Mouse (Mus musculus): ENCODE measurements around the gene Sema4d. TPM values are rescaled to one million over a fixed set of nuclear protein-coding genes. Genes with fewer than 3 reads are reported as not detected.
A peak's percentile ranks its signal among the peaks of the same experiment; 100 is the strongest.

Gene Sema4d
- total RNA-seq, 2 experiments from 2014 or later: 9.9 to 32.8 TPM

DNA sequence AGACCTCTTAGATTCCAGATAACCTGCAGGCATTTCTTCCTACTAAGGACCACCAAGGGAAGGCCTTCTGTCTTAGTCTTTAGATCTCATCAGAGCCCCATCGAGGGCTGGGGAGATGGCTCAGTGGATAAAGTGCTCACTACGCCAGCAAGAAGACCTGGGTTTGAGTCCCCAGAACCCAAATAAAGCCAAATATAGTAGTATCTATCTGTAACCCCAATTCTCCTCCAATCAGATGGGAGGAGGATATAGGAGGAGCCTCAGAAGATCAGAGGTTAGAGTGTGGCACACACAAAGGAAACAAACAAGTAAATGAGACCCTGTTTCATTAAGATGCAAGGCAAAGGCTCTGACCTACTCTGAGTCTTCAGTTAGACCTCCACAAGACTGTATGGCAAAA, 36.4 kb downstream of the Sema4d start:
- no peak for ATAC-seq (replicated peaks; ENCODE audit: poor library complexity, severe bottlenecking)

DNA sequence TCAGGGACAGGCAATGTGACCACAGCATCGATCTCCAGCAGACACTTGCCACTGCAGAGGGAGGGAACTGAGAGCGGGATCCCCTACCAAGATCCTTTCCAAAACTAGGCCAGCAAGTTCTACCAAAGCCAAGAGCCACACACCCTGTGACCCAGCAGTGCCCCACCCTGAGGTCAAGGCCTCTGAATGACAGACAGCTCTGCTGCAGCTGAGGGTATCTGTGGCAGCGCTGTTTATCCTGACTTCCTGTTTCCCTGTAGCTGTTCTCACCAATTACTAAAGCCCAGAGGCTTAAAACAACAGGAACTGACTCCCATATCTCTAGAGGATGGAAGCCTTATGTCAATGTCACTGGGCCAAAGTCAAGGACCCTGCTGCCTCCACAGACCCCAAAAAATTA, 37.0 kb downstream of the Sema4d start:
- ATAC-seq (replicated peaks; ENCODE audit: poor library complexity, severe bottlenecking): peak; percentile 91

DNA sequence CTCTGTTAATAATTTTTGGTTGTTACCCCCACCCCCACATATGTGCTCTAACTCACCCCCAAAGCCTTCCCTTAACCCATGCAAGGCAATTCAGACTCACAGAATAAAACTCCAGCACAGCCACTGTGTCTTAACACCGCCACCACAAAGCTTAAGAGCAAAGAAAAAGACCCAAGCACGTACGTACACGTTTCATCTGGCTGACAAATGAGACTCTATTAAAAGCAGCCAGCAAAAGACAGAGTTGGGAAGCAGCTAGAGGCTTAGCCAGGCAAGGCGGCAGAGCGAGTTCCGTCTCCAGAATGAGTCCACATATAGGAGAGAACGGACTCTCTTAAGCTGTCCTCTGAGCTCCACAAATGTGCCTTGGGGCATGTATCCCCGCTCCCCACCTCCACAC, 37.5 kb downstream of the Sema4d start:
- ATAC-seq (replicated peaks; ENCODE audit: poor library complexity, severe bottlenecking): no peak

DNA sequence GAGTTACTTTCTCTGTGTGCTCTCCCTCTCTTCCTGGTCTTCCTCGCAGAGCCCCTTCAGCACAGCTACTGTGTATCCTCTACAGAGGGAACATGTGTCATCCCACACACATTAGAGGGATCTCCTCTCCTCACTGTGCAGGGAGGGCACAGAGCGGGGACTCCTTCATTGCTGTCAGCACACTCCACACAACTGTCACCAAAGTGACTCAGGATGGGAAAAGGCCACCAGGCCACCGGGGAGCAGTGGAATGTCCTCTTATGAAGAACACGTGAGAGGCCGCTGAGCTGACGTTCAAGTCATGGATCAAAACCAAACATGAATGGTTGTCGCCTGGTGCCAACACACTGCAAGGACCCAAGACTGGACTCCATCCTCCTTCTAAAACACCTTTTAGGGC, 38.0 kb downstream of the Sema4d start:
- ATAC-seq (replicated peaks; ENCODE audit: poor library complexity, severe bottlenecking): no peak

DNA sequence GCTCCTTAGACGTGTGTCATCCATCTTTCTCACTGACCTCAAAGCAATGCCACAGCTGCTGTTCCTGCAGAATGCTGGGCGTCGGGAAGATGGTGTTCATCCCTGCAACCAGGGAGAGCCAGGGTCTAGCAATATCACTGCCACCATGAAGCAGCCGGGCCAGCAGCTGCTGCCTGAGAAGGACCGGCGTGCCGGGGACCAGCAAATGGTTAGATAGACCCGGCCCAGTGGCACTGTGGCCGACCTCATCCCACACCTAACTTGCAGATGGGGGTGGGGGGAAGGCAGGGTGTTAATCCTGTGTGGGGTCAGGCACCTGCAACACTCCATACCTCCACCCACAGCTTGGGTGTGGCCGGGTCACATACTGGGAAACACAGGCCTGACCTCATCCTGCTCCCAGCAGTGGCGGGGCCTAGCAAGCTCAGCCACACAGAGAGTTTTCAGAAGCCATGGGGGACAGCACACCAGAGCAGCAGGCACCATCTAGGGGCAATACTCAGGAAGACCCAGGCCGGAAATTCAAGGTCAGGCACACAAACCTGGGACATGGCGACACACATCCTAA, 38.9 kb downstream of the Sema4d start:
- ATAC-seq (replicated peaks; ENCODE audit: poor library complexity, severe bottlenecking): no peak

DNA sequence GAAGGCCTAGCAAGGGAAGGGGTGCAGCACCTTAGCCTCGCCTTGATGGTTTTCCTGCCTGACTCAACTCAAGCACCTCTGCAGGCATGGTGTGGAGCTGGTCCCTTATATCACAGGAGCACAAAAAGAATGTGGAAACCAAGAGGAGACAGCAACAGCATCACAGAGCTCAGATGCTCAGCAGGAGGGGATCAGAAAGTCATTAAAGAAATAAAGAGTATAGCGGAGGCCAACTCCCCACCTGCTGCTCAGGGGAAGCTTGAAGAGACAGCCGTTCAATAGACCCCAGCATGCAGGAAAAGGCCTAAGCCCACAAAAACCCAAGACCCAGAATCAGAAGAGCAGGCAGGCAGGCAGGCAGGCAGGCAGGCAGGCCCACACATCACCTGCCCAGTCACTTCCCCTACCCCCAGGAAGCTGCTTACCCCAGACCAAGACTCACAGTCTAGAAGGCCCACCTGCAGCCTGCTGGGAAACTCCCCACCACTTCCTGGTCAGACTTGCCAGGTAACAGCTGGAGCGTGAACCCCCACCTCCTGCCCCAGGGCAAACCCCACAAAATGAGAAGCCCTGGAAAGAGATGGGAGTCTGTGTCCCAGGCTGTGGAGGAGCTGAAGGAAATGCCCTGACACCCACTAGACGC, 39.6 kb downstream of the Sema4d start:
- ATAC-seq (replicated peaks; ENCODE audit: poor library complexity, severe bottlenecking): no peak

DNA sequence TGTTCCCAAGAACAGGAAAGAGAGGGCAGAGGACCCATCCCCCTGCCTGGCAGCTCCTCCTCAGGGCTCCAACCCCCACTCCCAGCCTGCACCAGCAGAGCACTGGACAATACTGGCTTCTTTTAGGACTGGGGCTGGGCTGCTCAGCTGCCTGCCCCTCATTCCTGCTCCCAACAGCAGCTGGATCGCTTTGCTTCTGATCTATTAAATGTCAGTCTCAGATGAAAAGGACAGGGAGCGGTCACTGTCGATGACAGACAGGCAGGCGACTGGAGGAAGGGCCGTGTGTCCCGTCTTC, 40.4 kb downstream of the Sema4d start:
- no peak for ATAC-seq (replicated peaks; ENCODE audit: poor library complexity, severe bottlenecking)

DNA sequence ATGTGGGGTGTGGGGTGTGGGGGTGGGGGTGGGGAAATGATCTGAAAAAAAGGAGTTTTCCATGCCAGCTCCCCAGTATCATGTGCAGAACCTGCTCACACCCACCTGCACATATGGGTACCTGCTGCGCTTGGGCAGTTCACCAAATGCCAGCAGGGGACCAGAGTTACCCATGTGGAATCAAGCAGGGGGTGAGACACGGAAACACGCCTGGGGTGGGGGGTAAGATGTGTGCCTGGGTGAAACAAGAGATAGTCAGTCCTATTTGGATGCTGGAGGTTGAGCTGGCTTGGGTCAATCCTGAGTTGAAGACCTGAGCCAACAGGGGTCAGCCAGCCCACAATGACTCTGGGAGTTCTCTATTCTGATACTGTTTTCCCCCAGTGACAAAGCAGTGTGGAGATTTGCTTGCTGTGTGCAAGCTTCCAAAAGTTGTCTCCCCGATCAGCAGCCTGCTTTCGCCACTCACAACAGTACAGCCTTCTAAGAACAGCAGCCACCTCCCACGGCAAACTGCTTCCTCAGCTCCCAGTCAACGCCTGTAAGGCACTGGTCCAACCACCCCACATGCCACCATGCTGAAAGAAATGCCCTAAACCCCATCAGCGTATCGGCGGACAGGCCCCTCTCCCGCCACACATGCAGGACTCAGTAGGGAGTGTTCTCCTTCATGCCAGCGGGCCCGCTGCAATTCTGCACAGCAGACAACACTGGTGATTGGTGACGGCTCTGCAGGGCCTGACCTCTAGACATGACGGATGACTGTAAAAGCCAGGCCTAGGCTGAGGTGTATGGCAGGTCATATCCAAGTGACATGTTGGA, 41.0 kb downstream of the Sema4d start:
- ATAC-seq (replicated peaks; ENCODE audit: poor library complexity, severe bottlenecking): no peak

DNA sequence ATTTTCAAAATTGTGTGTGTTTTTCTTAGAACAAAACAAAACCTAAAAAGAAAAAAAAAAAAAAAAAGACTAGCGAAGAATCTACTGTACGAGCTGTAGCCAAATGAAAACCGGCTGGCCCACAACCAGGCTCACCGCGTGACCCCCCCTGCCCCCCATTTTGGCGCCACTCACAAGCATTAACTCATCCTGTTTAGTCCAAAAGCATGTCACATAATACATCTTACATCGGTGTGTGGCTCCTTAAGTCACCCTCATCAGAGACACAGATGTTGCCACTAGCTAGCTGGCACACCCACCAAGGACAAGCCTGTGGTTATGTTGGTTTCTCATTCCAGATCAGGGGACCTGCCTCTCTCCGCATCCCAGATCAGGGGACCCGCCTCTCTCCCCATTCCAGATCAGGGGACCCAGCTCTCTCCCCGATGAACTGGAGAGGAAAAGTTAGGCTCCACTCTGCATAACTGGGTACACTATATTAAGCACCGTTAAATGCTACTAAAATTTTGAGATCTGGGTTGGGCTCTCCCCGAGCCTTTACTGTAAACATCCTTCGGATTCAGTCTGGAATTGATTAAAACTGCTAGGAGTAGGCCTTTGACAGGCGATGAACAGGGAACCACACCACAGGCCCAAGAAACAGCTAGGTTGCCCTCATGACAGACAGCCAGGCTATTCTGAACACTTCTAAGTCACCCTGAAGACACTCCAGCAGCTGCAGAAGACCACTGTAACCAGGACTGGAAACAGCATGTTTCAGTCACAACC, 43.8 kb downstream of the Sema4d start:
- no peak for ATAC-seq (replicated peaks; ENCODE audit: poor library complexity, severe bottlenecking)

DNA sequence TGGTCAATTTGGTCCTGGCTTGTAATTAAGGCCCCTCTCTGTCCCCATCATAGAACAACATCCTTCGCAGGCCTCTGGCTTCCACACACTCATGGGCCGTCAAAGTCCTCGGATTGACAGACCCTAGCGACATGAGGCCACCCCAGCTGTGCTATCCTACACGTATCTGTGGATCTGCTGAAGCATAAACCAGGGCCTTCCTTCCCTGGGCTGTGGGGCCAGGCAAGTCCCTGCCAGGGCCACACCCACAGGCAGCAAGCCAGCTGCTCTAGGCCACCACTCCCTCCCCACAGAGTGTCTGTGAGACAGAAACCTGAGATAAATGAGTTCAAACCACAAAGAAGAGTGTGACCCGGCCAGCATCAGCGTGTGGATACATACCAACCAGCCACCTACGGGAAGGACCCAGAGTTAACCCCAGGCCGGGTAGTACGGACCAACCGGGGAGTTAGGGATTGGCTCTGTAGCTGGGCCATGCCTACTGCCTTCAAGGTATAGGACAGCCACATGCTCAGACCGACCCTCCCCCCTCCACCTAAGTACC, 45.5 kb downstream of the Sema4d start:
- peak; percentile 78 for ATAC-seq (replicated peaks; ENCODE audit: poor library complexity, severe bottlenecking)

DNA sequence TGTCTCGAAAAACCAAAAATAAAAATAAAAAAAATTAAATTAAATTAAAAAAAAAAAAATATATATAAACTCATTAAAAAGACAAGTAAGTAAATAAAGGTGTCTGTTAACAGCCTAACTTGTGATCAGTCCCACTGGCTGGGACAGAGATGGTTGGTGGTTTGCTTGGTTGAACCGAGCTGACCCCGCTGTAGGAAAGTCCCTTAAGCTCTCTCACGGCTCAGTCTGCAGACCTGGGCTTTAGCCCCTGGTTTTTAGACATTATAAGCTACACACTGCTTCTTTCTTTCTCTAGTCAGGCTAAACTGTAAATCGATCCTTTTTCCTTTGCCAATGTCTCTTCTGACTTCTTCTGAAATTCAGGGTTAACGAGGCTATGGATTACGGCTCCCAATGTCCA, 46.5 kb downstream of the Sema4d start:
- no peak for ATAC-seq (replicated peaks; ENCODE audit: poor library complexity, severe bottlenecking)

DNA sequence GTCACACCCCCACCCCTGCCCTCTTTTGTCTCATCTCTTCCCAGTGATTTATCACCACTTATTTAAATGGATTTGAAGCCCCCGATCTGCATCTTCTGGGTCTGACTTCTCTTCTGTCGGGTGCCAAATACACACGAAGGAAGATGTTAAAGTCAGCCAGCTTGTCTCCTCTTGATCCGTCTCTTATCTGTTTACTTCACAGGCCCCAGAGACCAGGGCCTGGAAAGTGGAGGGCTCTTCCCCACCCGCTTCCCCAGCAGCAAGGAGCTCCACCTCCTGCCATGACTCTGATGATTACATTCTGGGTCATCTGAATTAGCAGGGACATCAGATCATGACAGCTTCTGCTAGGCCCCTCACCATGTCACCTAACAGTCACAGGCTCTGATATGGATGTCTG, 47.7 kb downstream of the Sema4d start:
- no peak for ATAC-seq (replicated peaks; ENCODE audit: poor library complexity, severe bottlenecking)

DNA sequence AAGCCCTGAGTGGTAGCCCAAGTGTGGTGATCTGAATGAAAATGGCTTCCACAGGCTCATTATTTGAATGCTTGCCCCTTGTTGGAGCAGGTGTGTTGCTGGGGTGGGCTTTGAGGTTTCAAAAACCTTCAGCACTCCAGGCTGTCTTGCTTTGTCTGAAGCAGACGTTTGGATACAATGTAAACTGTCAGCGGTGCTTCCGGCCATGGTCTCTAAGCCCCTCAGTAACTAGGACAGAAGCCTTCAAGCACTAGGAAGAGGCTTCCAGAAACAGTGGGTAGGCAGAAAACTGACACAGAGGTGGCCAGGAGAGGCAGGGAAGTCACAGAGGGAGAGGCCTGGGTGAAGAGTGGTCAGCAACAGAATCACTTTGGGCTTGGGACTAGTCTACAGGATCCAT, 49.7 kb downstream of the Sema4d start:
- ATAC-seq (replicated peaks; ENCODE audit: poor library complexity, severe bottlenecking): no peak

DNA sequence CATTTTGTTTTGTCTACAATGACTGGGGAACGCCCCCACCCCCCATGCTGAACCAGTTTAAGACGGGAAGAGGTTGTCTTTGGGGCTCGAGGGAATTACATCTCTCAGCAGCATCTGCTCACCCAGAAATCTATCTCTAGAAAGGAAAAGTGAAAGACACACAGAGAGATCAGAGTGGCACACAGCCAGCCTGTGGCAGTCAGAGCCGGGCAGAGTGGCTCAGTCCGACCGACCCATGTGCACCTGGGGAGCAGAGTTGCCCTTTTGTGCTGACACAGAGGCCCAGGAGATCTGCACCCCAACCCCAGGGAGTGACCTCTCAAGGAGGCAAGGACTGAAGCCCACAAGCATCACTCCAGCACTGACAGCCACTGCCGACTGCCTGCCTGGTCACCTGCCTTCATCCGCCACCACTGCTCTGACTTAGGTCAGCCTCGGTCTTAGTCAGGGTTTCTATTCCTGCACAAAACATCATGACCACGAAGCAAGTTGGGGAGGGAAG, 50.9 kb downstream of the Sema4d start:
- ATAC-seq (replicated peaks; ENCODE audit: poor library complexity, severe bottlenecking): peak; percentile 21

DNA sequence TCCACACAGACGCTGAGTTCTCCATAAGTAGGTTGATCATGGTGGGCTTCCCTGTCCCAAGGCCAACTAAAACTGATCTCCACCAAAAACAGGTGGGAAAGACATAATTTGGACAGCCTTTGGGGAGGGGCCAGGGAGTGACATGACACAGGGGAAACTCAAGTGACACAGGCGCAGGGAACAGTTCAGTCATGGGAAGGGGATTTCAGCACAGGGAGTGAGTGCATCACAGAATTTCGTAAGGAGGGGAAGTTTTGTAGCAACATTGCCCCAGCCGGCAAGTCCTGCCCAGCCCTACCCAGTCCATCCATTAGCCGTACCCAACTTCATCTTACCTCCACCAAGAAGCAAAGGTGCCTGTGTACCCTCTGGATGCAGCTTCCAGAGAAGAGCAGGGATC, 52.8 kb downstream of the Sema4d start:
- ATAC-seq (replicated peaks; ENCODE audit: poor library complexity, severe bottlenecking): peak; percentile 64

DNA sequence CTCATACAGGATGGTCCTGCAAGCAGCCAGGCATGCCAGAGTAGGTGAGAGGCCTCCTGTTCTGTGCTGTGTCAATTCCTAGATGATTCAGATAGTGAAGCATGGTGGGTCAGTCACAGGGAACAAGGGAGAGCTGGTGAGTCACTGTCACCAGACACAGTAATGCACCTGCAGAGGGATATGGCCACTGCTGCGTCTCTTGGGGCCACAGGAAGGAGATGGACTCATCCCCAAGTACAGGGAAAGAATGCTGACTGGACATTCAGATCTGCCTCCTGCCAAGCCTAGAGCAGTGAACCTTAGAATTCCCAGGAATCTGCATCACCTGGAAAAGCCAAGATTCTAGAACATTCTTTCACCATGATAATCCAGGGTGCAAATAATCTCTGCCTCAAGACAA, 53.8 kb downstream of the Sema4d start:
- no peak for ATAC-seq (replicated peaks; ENCODE audit: poor library complexity, severe bottlenecking)

DNA sequence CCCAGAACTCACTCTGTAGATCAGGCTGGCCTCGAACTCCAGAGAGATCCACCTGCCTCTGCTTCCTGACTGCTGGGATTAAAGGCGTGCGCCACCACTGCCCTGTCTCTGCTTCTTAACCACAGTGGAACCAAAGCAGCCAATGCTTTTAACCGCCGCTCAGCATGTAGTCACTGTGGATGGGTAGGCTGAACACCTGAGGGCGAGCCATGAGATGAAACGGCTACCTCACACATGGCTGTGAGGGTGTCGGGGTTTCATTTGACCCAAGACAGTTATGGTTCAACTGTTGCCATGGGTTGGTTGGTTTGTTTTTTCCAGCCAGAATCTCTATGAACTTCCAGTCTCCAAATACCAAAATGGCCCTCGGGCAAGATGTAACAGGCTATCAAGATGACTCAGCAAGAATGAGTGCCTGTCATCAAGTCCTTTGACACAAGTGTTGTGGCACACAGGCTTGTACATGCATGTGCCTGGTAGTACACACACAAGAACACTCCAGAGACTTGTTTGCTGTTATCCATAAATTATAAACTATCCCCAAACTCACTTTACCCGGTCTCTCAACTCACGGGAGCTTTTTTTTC, 54.9 kb downstream of the Sema4d start:
- ATAC-seq (replicated peaks; ENCODE audit: poor library complexity, severe bottlenecking): no peak

DNA sequence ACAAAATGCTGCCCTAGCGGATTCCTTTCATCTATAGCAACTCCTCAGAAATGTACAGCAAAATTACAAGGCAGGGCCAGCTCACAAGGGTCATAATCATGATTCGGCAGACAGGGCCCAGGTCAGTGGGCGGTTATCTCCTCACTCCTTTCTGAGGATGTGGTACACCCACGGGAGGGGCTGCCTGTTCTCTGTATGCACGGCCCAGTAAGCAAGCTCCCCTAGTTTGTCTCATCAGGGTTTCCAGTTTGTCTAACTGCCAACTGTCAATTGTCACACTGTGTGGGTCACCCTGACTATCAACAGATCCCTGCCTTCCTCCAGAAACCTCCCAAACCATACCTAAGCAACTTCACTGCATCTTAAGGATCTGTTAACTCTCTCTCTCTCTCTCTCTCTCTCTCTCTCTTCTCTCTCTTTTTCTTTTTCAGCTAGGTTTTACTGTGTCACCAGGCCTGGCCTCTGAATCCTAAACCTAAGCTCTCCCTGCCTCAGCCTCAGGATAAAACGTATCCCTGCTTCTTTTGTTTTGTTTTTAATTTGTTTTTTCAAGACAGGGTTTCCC, 55.5 kb downstream of the Sema4d start:
- ATAC-seq (replicated peaks; ENCODE audit: poor library complexity, severe bottlenecking): peak; percentile 6; the same call in 1 of the 2 replicates

DNA sequence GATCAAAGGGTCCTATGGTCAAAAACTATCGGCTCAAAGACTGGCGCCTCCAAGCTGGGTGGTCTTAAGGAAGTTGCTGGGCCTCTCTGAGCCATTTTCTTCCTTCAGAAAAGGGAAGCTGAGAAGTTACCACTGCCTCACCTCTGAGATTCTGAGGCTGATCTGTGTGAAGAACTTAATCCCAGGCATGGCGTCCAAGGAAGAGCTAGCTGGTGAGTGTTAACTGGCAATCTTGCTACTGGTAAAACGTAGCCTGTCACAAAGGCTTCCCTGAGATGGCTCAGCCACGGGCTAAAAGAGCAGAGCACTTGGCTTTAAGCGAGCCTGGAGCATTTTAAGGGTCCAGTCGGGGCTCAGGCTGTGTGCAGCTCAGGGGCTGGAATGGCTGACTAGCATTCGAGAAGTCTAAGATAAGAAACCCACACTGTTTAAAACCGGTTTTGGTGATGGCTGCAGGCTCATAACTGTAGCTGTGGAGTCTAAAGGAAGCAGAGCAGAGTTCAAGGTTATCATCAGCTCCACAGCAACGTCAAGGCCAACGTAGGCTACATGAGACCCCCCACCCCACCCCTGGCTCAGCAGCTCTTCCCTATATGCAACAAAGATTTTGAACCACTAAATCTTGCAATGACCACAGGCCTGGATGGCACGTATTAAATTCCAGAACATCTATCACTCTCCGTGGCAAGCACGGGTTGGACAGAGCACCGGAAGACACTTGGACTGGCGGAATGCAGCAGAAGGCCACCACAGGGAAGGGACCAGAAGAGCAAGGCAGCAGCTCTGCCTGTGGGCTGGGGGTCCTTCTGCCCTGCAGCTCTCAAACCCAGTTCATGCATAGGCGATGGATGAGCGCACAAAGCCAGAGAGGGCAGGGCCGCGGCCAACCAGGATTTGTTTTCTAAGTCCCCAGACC, 56.3 kb downstream of the Sema4d start:
- ATAC-seq (replicated peaks; ENCODE audit: poor library complexity, severe bottlenecking): no peak

Measured in granulocyte monocyte progenitor cell, adult 5-6 weeks (primary cell).